Mouse (Mus musculus) adrenal gland, postnatal 25 days (tissue): Measurements from ENCODE around the gene Cacna1a. TPM values are rescaled to one million over a fixed set of nuclear protein-coding genes. Genes with fewer than 3 reads are reported as not detected.

Experiments used
- DNase-seq: peaks from one replicate; pipeline ENCODE4 v3.0.0; 2021; ENCODE audit warnings: mixed read lengths
- total RNA-seq: library from RNA; stranded (reverse); gene quantifications from 2 replicates; pipeline ENCODE4 v1.2.3, GENCODE M21; 2021

Cacna1a gene
- total RNA-seq, 1 experiment from 2014 or later, result 8.0 TPM

DNA sequence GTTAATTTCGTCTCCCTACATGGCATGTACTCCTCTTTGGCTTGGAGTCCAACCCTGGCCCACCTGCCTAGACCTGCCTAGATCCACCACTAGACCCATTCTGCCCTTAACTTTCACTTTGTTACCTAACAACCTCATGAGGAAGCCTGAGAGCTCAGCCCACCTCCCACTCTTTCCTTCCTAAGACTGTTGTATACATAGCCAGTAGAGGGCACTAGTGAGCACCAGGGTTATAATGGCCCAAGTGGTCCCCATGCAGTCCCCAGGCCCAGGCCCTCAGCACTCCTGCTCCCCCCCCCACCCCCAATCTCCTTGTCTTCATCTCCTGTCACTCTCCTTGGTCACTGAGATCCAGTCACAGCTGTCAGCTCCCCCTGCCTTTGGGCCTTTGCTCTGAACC, 86.2 kb downstream of the Cacna1a start:
- DNase-seq, result no peak

DNA sequence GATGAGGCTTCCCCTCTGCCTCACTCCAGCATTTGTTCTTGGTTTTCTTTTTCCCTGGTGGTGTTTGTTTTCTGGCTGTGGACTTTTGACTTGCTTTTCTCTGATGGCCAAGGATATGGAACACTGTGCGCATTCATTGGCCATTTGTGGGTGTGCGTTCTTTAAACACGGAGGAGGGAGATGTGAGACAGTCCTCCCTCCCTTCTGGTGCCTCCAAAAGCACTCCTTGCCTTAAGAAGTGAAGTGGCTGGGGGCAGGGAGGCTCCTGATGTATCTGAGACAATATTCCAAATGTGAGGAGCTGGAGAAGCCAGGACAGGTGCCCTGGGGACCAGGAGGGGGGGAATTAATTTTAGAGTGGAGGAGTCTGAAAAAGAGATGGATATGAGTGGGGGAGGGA, 89.1 kb downstream of the Cacna1a start:
- DNase-seq, result no peak

DNA sequence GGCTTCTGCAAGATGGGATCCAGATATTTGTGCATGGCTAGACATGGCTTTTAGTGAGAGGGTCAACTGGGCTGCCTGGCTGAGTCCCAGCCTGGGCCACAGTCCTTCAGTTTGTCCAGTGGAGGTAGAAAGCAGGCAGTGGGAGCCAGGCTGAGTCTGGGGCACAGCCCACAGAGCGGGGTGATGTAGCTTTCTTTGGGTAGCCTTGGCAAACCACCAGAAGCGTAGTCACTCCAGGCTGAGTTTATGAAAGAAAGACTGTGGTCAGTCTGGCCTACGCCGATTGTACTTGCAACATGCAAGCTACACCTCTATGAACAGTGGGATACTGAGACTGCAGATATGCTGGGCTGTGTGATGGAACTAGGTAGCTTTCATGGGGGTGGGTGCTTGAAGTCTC, 94.8 kb downstream of the Cacna1a start:
- no peak for DNase-seq

DNA sequence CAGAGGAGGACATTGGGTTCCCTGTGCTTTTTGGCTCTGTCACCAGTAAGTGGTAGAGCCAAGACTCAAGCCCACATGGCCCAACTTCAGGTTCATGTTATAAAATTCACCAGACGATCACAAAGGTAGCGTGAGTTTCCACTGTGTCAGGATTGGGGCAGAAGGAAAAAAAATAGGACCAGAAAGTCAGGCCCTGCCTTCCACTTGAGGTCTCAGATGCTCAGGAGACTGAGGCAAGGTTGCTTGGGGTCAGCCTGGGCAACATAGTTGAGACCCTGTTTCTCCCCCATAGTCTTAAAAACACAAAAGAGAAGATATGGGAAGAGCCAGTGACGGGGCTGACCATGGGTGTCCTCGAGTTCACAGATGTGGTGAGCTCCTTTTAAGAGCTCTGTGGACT, 97.1 kb downstream of the Cacna1a start:
- DNase-seq, result no peak

DNA sequence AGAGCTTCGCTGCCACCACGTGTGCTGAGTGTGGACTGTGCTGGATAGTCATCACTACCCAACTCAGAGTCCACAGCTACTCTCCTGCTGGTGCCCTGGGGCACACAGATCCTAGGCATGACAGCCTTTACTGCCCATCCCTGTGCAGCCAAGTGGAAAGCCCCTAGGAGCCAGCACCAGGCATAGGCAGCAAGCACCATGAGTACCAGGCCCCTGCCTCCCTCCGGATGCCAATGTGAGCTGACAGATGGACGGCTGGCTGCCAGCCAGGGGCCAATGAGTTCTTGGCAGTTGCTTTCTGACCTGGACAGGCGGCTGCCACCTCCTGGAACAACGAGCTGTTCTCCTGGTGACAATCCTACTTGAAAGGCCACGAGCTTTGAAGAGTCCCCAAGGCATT, 97.6 kb downstream of the Cacna1a start:
- DNase-seq, result peak; percentile 51

DNA sequence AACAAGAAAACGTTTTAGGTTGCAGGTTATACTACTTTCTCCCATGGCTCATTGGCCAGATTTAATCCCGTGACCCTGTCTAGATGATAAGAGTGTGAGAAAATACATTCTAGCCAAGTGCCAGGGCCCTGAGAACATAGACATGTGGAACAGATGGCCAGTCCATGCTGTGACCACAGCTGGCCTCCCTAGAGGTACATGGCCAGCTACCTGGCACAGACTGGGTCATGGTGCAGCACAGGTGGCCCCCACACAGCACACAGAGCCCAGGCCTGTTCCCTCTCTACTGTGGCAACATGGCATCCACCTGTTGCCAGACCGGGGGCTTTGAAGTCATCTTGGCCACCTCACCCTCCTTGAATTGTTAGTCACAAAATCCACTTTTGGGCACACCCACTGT, 101.0 kb downstream of the Cacna1a start:
- no peak for DNase-seq

DNA sequence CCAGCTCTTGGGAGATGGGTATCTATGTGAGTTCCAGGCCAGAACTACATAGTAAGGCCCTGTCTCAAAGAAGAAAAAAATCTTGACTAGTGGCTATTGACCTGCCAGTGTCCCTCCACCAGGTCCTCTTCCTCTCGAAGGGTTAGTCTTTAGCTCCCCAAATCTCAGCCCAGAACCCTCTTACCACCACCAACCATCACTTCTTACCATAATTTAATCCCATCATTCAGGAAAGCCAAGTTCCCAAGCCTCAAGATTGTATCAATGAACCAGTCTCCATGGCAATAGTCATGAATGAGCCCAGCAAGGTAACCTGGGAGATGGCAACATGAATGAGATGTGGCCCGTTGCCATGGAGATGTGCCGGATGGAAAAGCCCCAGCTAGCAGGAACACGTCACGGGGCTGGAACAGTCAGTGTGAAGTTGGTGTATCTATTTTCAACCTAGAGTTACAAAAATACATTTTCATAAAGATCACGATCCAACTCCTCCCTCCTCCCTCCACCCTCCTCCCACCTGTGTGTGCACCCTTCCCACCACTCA, 106.4 kb downstream of the Cacna1a start:
- no peak for DNase-seq

DNA sequence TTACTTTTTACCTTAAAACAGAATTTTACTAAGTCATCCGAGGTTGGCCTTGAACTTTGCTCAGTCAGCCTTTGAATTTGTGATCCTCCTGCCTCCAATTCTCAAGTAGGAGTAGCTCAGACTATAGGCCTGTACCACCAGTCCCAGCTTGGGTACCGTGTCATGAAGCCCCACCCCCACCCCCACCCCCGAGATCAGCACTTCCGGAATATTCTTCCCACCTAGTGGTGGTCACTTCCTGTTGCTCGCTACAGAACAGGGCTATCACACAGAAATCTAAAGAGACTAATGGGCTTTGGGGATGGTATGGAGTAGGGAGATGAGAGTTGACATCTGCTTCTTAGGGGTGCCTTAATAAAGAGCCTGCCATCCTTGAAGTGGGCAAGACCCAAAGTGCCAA, 112.9 kb downstream of the Cacna1a start:
- no peak for DNase-seq

DNA sequence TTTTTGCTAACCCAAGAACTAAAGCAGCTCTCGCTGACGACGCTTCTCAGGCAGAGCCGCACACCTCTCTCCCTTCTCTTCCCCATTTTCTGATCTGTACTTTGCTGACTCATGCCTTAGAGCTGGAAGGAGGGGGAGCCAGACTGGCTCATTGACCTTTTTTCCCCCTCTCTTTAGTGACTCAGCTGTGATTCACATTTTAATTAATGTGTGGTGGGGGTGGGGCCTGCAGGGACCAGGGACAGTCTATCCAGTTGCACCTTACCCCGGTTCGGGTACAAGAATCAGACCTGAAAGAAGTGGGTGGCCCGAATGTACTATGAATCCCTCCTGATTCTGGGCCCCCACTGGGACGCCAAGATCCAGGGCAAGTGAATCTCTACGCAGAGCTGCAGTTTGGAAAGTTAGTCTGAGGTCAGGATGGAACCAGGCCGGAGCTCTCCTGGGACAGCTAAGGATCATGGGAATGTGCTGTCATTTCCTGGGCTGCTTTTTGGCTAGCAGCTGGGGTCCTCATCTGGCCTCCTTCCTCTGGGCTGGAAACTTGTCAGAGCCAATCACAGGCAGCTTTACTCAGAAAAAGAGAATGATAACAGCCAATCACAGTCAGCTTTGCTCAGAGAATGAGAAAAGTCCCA, 113.5 kb downstream of the Cacna1a start:
- peak; percentile 58 for DNase-seq

DNA sequence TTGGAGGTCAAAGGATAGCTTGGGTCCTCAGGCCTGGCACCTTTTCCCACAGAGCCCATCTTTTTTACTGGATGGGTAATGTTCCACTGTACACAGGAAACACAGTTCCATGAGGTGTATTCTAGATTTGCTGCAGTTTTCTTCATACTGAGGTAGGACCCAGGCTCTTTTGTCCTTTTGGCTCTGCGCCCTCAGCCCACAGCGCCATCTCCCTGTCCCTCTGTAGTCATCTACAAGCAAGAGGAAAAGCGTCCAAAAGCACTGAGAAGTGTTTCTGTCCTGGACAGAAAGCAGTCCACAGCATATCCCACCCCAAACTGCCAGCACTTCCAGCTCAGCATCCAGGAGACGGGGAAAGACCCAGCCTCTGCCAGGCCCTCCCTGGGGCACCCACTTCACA, 114.4 kb downstream of the Cacna1a start:
- DNase-seq, result no peak

DNA sequence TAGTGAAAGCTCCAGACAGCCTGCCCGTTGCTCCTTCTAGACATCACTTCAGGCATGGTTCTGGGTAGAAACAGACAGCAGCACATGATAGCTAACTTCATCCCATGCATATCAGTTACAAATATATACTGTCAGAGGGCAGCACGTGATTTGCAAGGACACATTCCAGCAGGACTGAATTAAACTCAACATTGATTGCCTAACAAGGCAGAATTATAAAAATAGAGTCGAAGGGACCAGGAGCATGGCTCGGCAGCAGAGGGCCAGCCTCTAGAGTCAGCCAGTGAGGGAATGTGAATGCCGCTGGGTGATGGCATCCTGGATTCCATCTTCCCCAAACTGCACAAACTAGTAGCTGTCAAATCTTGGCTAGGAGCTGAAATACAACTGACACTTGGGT, 119.0 kb downstream of the Cacna1a start:
- no peak for DNase-seq

DNA sequence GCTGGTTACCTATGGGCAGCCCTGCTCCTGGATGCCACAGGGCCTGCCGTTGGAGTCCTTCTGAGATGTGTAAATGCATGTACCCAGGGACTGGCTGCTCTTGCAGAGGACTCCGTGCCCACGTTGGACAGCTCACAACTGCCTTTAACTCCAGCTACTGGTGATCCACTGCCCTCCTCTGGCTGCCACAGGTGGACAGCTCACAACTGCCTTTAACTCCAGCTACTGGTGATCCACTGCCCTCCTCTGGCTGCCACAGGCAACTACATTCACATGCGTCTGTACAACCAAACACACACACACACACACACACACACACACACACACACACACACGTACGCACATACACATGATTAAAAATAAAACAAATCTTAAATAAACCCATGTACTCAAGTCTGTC, 121.5 kb downstream of the Cacna1a start:
- peak; percentile 25 for DNase-seq

DNA sequence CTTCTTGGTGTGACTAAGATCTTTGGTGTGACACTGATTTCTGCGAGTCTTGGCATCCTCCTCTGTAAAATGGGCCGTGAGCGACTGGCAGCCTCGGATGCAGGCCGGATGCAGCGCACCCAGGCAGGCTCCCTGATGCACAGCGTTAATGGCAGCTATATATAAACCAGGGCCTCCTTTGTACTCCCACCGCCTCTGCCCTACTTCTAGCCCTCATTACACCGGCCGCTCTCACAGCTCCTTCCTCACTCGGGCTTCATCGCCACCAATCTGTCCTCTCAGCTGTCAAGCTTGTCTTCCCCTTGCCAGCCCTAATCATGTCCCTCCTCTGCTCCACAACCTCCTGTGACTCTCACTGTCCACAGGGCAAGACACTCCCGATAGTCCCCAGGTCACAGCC, 123.4 kb downstream of the Cacna1a start:
- no peak for DNase-seq

DNA sequence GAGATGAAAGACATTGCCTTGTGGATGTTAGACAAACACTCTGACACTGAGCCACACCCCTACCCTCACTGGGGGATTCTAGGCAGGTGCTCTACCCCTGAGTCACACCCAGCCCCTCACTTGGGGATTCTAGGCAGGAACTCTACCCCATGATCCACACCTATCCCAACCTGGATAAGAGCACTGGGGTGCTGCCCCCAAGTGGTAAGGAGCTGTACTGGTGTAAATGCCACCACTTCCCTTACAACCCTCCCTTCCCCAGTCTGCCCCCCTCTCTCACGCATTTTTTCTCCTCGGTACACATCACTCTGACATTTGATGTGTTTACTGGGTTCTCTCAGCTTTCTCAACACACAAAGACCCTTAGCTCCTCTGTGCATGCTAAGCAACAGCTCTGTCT, 125.5 kb downstream of the Cacna1a start:
- DNase-seq, result peak; percentile 28

DNA sequence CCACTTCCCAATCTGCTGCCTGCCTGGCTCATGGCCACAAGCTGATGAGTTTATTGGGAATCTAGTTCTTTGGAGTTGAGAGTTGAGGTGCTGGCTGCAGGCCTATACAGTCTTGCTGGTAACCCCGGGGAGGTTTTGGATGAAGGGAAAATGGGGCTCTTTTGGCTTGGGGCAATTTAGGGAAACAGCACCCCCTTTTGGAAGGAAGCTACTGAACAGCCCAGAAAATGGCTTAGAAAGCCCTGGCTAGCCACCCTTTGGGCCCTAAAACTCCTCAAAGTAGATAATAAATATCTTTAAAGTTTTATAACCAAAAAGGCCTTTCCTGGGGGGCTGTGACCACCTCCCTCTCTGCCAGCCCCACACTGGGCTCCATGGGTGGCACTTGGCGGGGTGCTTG, 129.9 kb downstream of the Cacna1a start:
- DNase-seq, result no peak

DNA sequence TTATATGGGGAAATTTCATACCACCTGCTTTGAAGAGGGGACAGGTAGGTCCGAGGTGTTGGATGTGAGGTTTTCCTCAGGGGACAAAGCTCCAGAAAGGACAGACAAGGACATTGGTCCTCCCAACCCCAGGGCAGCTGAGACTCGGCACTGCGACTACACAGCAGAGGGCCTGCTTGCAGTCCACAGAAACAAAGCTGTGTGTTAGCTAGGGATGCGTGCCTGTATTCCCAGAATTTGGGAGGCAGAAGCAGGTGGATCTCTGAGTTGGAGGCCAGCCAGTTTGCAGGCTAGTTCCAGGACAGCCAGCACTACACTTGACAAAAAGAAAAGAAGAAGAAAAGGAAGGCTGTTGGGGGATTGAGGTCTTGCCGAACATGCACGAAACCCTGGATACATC, 130.5 kb downstream of the Cacna1a start:
- no peak for DNase-seq

DNA sequence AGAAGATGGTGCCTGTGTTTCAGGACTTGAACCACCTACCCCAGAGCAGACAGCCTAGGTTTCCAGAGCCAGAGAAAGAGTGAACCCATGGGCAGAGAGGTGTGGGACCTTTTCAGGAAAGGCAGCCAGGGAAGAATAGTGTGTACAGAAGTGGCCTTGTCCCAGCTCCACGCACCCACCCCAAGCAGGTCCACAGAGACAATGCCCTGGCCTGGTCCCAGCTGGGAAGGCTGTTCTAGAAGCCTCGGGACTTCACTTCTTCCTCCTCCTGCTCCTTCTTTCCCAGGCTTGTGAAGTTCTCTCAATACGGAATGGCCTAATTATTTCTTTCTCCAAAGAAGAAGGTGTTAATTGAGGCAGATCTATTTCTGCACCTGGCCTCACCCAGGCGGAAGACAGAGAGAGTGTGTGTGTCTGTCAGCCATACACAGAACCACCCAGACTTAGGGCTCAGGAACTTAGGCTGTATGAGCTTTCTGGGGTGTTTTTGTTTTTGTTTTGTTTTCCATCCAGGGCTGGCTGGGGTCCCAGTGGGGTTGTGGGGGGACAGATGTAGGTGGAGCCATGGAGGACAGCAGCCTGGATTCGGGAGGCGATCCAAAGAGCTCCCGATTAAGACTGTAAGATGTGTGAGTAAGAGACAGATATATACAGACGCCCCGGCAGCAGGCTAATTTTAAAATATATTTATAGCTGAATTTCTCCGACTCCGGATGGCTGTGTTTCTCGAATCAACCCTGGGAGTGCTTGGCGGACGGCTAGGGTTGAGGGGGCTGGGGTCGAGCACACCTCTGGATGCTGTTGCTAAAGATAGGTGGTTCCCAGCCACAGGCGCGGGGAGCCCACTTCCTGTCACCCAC, 131.8 kb downstream of the Cacna1a start:
- no peak for DNase-seq

DNA sequence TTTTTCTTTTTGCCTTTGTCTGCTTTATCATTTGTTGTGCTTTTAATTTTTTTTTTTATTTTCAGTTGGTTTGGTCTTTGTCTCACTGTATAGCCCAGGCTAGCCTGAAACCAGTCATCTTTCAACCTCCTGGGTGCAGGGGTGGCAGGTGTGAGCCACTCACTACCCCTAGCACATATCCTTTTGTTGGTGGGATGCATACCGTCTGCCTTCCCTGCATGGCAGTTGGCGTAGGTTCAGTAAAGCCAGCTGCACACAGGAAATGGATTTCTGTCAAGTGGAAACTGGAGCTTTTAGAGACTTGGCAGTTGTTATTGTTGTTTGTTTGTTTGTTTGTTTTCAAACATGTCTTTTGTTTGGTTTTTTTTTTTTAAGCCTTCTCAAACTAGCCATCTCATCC, 132.8 kb downstream of the Cacna1a start:
- DNase-seq, result no peak

DNA sequence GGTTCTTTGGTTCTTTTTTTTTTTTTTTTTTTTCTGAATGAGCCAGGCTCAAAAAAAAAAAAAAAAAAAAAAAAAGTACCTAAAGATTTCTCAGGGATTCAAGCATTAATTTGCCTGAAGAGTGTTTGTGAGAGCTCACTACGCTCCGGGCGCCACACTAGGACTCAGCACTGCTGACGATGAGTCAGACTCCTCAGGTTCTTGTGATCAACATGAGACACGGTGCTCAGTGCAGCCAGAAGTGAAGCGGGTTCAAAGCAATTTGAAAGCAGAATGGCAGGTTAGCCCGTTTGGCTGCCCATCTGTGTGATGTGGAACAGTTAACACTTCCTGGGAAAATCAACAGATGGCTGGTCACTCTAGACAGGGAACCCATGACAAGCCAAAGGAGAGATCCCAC, 139.8 kb downstream of the Cacna1a start:
- no peak for DNase-seq

DNA sequence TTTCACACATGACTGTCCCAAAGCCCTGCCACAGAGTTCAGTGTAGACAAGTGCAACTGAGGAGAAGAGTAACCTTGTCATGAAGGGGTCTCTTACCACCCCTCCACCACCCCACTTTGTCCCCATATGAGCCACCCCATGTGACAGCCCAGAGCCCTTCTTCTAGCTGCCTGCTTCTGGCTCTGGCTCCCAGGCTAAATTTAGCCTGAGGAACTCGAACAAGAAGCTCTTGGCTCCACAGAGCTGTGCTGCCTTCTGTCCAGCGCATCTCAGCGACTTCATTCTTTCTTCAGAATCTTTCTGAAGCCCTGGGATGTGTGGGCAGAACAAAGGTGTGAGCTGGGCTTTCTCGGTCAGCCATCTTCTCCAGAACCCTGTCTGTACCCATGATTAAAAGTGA, 141.3 kb downstream of the Cacna1a start:
- no peak for DNase-seq

DNA sequence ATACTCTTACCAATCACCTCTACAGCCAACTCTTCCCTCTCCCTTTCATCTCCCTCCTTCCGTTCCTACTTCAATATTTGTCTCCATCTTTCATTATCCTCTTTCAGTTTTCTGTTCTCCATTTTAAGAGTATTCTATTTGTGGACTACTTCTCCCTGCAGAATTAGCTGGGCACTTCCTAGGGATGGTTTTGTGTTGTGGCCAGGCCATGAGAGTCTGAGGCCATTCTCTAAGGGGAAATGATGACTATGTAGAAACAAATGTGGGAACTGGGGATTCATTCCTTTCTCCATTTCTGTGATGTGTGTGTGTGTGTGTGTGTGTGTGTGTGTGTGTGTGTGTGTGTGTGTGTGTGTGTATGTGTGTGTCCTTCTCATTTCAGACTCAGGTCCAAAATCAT, 144.5 kb downstream of the Cacna1a start:
- DNase-seq, result no peak

DNA sequence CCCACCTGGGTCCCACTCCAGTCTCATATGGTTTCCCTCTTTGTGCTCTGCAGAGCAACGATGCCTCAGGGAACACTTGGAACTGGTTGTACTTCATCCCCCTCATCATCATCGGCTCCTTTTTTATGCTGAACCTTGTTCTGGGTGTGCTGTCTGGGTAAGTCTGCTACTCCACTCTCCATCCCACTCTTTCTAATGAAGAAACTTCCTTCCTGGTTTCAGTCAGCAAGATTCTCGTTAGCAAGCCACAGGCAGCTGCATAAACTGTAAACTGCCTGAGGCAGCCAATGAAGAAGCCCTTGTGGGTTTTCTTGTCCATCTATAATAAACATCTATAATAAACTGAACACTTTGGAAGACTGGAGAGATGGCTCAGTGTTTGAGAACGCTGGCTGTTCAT, 145.1 kb downstream of the Cacna1a start:
- no peak for DNase-seq

DNA sequence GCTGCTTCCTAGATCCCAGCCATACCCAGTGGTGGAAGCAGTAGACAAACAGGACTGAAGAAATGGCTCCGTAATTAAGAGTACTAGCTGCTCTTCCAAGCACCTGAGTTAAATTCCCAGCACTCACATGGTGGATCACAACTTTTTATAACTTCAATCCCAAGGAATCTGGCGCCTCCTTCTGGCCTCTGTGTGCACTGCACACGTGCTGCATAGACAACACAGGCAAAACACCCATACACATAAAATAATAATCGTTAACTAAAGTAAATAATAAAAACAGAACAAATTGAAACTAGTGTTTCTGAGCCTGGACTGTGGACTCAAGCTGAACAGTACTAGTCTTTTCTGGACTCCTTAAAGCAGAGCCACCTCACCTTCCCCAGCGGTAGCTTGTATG, 148.7 kb downstream of the Cacna1a start:
- no peak for DNase-seq

DNA sequence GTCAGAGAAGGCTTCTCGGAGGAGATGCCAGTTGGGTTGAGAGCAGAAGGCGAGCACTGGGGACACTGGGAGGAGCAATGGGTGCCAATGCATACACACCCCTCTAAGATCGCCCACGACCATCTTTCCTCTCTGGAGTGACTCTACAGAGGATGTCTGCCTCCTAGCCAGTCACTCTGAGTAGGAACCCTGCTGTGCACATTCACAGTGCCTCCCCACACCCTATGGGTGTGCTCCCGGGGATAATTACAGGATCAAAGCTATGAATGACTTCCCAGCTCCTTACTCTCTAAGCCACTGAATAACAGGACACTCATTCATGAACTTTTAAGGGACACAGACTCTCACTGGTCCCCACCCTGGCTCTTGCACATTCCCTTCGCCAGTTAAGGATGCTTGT, 151.1 kb downstream of the Cacna1a start:
- no peak for DNase-seq
